Mouse (Mus musculus) splenic B cell, adult 2 months (primary cell): ENCODE data around the gene Grm6.

Experiments
- DNase-seq: peaks from one replicate; pipeline ENCODE4 v3.0.0-alpha.2; 2011; ENCODE audit warnings: low read depth, low spot score
- H3K27me3 ChIP-seq: 2 replicates; pipeline ENCODE4 v1.6.1; 2012; ENCODE audit warnings: mild to moderate bottlenecking, low read length, moderate library complexity, mixed read lengths; ENCODE audit not compliant: control insufficient read depth, poor library complexity, insufficient read depth, severe bottlenecking
- H3K36me3 ChIP-seq: 2 replicates; pipeline ENCODE4 v1.6.1; 2012; ENCODE audit warnings: mild to moderate bottlenecking, low read length, moderate library complexity, mixed read lengths; ENCODE audit not compliant: control insufficient read depth, poor library complexity, insufficient read depth, severe bottlenecking

Grm6 gene

GRCm38 (mm10) chr11:50850177-50850735 is at the start of gene Grm6:
Gene Grm6 (plus strand): TSS chr11:50850685.
- Histone ChIP-seq H3K27me3 (no peaks in the 10 kb centered on the region), H3K36me3 (no peaks in the 10 kb centered on the region)
- peak; percentile 75 for DNase-seq

- H3K27me3 ChIP-seq: no peaks in the 10 kb centered on the region
Measured at GRCm38 (mm10) chr11:50814233-50814632, 36.3 kb upstream of the Grm6 start.

GRCm38 (mm10) chr11:50826214-50826613 is 24.3 kb upstream of the Grm6 start:
- no peaks in the 10 kb centered on the region for H3K36me3 ChIP-seq
- H3K27me3 ChIP-seq: no peaks in the 10 kb centered on the region
- DNase-seq: no peak

More at GRCm38 (mm10) chr11:50814233-50814632, 36.3 kb upstream of the Grm6 start:
- DNase-seq: no peak
- peaks cover 5% of the 10 kb centered on the region; the same call in 1 of the 2 replicates for H3K36me3 ChIP-seq

DNA sequence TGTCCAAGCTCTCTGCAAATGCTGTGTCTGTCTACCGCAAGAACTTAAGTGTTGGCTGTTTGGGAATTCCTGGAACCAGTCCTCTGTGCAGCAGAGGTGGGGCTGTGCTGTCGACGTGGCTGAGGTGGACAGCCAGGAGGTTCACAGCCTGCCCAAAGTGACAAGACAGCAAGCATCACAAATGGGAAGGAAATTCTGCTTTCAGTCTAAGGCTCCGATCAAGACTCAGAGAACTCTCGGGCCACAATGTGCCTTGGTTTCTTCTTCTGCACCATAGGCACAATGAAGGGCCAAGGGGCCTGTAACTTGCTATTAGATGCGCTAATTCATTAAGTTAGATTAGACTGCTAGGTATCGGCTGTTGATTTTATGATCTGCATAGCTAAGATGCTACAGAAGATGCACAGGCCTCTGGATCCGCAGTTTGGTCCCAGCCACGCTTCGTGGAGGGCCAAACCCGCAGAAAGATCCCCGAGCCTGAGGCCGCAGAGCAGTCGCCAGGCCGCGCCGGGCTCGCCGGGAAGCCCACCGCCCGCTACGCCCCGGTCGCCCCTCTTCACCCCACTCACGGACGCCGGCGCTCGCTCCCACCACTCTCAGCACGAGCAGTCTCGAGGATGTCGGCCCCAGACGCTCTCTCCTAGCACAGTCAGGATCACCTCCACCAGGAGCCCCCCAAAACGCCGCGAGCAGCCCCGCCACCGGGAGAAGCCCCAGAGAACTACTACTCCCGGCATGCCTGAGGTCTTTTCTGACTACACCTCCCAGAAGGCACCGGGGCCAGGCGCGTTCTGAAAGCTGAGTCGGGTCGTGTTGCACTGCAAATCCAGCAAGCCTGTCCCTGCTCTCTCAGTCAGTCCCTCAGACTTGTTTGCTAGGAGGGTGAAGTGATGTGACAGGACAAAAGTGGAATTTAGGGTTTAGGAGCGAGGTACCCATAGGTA is 23.2 kb upstream of the Grm6 start, which contains the start of gene Zfp354c:
TSS of gene Zfp354c (minus strand) at position 715 of the 944 bp plus-strand sequence.
- no peaks in the 10 kb centered on the region for H3K27me3 ChIP-seq
- H3K36me3 ChIP-seq: no peaks in the 10 kb centered on the region
- peak; percentile 74 for DNase-seq

DNA sequence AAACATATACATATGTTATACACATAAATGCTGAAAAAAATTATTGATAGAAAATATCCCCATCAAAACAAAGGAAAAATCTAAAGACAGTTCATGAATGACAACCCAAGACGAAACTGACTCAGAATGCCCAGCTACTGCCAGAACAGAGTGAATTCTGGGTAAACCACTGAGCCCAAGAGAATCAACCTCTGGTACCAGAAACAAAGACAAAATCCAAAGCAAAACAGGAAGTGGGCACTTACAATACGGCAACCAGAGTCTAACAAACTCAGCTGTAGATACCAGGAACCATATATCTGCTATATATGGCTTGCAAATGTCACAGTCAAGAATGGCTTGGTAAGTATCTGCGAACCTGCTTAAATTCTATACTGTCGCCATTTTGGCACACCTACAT is 14.8 kb upstream of the Grm6 start:
- no peaks in the 10 kb centered on the region for H3K27me3 ChIP-seq
- DNase-seq: peak; percentile 71
- no peaks in the 10 kb centered on the region for H3K36me3 ChIP-seq

DNA sequence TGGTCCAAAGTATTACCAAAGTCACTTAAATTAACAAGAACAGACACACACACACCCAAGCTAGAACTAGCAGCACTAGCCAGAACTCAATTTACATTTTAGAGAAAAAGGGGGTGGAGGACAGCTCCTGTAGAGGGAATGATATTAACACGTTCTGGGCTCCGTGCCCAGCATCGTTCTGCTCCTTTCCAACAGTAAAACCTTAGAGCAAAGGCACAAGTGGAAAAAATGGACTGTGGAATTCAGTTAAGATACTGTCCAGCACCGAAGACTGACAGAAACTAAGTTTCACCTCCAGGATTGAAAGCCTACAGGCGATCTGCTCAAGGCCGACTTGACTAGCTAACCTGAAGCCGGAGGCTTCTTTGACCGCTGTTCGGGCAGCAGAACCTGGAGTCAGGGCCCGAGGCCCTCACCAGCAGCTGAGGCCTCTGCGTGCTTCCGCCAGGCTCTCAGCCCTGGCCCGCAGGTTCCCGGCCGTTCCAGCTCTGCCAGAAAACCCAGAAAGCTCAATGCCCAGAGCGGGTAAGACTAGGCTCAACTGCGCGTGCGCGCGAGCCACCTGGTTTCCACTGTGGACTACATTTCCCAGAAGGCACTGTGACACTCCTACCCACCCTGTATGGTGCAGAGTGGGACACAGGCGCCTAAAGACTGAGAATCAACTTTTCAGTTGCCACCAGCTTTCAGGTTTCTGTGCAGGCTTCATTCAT is 9.3 kb upstream of the Grm6 start, which contains the start of gene Zfp879:
TSS of gene Zfp879 (minus strand) at position 530 of the 713 bp plus-strand sequence.
- no peaks in the 10 kb centered on the region for H3K27me3 ChIP-seq
- peak; percentile 91 for DNase-seq
- H3K36me3 ChIP-seq: no peaks in the 10 kb centered on the region

DNA sequence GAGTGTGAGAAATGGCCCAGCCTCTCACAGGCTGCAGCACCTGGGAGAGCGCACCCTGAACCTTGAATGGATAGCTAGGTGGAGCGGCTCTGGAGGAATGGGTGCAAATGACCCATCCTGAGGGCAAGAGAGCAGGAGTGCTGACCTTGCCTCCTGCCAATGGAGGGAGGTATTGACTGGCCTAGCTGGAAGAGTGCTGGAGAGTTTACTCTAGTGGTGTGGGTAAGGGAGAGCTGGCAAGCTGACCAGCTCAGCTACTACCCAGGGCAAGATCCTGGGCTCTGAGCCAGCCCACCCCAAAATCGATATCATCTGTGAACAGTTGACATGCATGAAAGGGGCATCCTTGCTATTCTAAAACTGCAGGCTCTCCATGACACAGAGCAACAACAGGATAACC is 4.5 kb upstream of the Grm6 start:
- DNase-seq: no peak
- Histone ChIP-seq H3K36me3 (no peaks in the 10 kb centered on the region), H3K27me3 (no peaks in the 10 kb centered on the region)

DNA sequence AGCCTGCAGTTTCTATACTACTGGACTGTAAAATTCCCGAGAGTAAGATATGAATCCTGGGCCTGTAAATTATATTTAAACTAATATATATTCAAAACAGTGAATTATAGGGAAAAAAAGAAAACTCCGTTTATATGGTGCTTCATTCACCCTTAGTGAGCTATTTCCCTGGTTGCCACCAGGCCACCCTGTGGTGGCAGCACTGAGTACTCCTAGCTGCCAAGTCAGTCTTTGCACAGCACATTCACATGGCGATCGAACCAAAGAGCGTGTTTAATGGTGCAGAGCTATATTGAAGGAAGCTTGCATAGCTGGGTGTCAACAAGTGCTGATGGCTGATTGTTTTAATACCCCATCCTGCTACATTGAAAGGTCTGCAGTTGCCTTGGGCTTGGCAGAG is 3.4 kb upstream of the Grm6 start:
- Histone ChIP-seq H3K36me3 (no peaks in the 10 kb centered on the region), H3K27me3 (no peaks in the 10 kb centered on the region)
- DNase-seq: peak; percentile 40

DNA sequence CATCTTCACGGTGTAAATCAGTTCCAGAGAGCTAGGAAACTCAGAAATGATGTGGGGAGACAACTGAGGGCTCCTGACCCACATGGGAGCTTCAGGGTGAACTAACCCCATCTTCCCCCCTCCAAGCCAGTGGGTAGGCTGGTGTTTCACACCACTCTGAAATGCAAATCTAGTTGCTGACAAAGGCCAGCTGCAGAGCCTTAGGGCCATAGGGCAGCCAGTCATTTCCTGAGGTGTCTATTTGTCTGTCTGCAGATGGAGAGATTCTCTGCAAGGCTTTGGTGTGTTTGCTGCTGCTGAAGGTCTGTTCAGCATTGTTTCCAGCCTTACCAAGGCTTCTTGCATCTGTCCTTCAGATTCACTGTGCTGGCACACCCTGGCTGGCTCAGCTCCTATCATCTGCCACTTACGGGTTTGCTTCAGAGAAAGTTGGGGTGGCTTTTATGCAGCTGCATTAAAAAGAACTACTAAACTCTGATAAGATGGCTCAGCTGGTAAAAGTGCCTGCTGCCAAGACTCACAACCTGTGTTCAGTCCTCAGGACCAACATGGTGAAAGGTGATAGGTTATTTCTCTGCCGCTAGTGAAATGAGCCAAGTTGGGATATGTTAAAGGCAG is 1.9 kb upstream of the Grm6 start:
- no peaks in the 10 kb centered on the region for H3K36me3 ChIP-seq
- H3K27me3 ChIP-seq: no peaks in the 10 kb centered on the region
- DNase-seq: peak; percentile 13

DNA sequence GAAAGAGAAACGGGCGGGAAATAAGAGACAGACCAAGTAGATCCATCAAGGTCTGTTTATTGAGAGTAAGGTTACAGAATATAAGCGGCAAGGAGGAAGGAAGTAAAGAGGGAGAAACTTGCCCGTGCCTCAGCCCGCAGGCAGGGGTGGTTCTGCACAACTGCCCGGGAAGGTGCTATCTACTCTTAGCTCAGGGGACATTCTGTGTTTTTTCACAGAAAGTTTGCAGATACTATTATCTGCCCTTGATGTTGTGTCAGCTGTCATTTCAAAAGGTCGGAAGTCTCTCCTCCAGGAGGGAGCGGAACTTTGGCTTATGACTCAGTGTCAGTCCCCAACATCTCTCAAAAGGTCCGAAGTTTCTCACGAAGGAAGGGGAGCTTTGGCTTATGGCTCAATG is 1.2 kb upstream of the Grm6 start:
- Histone ChIP-seq H3K36me3 (no peaks in the 10 kb centered on the region), H3K27me3 (no peaks in the 10 kb centered on the region)
- DNase-seq: peak; percentile 38

- peak; percentile 54 for DNase-seq
Measured at GRCm38 (mm10) chr11:50850989-50851601, 610 bp downstream of the Grm6 start.

DNA sequence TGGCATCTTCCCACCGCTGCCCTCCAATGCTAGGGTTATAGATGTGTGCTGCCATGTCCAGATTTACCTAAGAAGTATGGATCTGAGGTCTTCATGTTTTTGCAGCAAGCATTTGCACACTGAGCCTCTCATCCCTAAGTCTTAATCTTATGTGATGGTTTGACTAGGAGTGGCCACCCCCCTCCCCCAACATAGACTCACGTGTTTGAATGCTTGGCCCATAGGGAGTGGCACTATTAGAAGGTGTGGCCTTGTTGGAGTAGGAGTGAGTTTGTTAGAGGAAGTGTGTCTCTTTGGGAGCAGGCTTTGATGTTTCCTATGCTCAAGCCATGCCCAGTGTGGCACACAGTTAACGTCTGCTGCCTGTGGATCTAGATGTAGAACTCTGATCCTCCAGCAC is 28.2 kb downstream of the Grm6 start:
- Histone ChIP-seq H3K36me3 (no peaks in the 10 kb centered on the region), H3K27me3 (no peaks in the 10 kb centered on the region)
- no peak for DNase-seq

More at GRCm38 (mm10) chr11:50850989-50851601, 610 bp downstream of the Grm6 start:
- H3K36me3 ChIP-seq: no peaks in the 10 kb centered on the region
- no peaks in the 10 kb centered on the region for H3K27me3 ChIP-seq

GRCm38 (mm10) chr11:50883756-50884155 is 33.3 kb downstream of the Grm6 start:
- H3K27me3 ChIP-seq: no peaks in the 10 kb centered on the region
- DNase-seq: peak; percentile 37
- H3K36me3 ChIP-seq: no peaks in the 10 kb centered on the region
